Mouse (Mus musculus) CD4-positive helper T cell, adult 2 months (primary cell): ENCODE results near the gene Manea.
"Not testable (repeated sequence)": the region's sequence is repeated elsewhere in the genome, so short reads cannot be mapped to it uniquely, and the experiment has no call there.

Source experiments
- DNase-seq: peaks from one replicate; pipeline ENCODE4 v3.0.0-alpha.2; 2012; ENCODE audit warnings: low read depth, missing footprints, low spot score

Manea gene

GRCm38 (mm10) chr4:26346443-26347106 lies at the start of gene Manea:
TSS of gene Manea (minus strand) at chr4:26346891.
- DNase-seq: peak; percentile 91

DNA sequence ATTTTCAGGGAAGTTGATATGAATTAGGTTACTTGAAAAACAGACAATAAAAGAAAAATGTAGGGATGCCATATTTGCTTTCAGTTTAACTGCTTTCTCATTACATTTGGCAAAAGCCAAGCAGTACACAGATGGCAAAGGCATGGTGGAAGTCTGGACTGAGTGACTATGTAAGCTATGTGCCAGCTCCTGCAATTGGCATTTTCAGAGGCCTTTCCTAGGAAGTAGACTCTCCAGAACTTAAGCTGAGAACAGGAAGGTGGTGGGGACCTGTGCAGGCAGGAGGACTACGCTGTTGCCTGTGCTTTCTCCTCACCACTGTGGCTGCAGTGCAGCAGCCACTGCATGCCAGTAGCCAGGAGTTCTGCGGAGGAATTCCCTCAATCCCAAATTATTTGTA lies 7.9 kb upstream of the Manea start:
- no peak for DNase-seq

GRCm38 (mm10) chr4:26353643-26354231 lies 7.0 kb upstream of the Manea start:
- no peak for DNase-seq

DNA sequence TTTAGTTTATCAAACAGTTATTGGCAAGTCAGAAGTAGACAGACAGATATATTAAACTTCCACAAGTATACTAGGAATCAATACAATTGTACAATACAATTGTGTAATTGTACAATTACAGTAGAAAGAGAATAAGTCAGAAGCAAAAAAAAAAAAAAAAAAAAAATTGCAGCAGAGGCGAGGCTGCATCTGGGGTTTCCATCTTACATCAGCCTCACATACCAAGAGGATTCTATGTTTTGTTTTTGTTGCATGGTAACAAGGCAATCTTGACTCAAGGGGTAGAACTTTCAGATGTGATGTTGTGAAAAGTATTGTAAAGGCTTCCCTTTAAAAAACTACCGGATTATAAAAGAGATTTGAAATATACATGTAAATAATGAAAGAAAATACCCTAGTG lies 548 bp upstream of the Manea start:
- peak; percentile 32 for DNase-seq

DNA sequence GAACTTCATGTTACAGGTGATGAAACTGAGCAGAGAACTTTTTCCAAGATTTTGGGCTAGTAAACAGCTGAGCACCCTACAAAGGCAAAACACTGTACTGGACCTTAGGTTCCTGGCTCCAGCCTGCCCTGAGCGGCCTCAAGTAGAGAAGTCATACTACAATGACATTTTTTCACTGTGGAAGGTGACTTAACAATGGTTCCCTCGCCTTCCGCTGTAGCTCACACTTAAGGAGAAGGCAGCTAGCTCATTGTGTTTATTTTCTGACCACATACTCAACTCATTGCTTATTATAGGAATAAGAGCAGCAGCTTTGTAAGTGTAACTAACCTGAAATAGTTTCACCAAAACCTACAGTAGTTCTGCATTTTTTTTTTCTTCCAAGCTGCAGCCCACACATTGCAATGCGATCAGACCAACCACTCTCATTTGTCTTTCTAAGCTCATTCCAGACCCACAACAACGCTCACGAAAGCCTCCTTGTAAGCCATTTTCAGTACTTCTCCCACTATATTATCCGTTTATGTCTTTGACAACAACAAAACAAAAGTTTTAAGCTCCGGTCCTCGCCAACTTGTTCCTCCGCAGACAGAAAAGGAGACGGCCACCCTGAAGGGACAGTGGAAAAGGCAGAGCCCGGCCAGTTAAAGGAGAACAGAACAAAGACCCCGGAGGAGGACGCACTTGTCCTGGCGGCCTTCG lies 799 bp downstream of the Manea start:
- DNase-seq: peak; percentile 24

- no peak for DNase-seq
Observed at GRCm38 (mm10) chr4:26345080-26345479, 1.6 kb downstream of the Manea start.

GRCm38 (mm10) chr4:26342346-26342745 lies 4.3 kb downstream of the Manea start:
- peak; percentile 14 for DNase-seq

GRCm38 (mm10) chr4:26338604-26339003 lies 8.1 kb downstream of the Manea start:
- DNase-seq: no peak

DNA sequence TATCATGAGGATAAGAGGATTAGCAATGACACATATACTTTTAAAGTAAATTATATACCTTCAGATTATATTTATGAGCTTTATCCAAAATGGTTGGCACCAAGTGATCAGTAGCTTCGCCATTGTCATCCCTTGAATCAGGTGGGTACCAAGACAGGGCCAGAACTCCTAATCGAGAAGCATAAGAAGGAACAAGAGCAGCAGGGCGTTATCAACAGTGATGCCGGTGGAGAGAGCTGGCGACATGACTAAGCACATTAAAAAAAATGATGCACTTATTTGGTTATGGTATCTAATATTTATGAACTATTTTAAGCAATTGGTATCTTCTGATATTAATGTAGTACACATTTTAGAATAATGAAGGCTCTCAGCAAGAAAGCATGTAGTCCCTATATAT lies 10.1 kb downstream of the Manea start:
- no peak for DNase-seq

- DNase-seq: not testable (repeated sequence)
Observed at GRCm38 (mm10) chr4:26304731-26305130, 42.0 kb downstream of the Manea start.

GRCm38 (mm10) chr4:26277112-26277716 lies 69.5 kb downstream of the Manea start:
- no peak for DNase-seq

- DNase-seq: no peak
Observed at GRCm38 (mm10) chr4:26276264-26276663, 70.4 kb downstream of the Manea start.

DNA sequence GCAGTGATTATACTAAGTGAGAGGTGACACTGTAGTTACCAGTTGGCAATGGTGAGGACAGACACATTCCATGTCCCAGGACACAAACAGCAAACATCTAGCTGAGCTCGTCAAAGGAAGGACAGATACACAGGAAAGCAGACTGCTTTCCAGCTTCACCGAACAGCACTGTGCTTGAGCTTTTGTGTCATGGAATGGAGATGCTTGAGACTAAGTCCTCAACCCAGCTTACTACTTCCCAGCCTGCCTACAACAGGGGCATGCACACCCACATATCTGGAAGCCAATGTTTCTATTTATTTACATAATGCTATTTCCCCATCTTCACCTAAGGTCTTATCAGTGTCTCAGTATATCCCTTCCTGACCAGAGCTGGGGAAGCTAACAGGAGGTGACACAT lies 70.9 kb downstream of the Manea start:
- no peak for DNase-seq
